Mouse (Mus musculus): ENCODE results near the gene Etv6.

The Etv6 gene

DNA sequence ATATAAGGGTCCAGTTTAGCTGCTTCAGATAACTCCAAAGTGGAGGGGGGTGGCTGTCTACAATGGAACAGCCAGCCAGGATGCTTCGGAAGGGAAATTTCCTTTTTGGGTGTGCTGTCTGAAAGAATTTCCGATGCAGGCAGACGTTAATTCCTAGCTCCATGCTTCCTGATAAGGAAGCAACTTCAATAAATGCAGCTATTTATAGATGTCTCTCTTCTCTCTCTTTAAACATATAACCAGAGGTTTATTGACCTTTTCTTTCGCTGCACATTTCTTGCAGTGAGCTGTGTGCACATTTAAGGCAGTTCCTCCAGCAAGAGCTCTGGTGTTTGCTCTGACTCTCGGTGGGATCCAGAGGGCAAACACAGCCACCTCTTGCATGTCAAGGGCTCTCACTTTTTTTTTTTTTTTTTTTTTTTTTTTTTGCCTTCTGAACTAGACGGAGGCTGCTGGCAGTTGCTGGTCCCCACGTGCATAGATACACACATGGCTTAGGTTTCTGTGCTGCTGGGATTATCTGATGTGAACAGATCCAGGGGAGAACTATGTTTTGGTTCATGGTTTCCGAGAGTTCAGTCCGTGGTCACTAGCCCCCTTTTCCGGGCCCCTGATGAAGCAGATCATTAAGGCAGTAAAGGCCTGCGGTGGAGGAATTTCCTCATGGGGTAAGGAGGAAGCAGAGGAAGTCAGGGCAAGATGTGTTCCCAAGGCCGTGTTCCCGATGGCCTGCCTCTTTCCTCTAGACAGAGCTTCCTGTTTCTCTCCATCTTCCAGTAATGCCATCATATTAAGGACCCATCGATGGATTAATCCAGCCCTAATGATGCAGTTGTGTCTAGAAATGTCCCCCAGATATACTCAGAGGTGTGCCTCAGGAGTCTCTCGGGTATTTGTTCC lies 109.0 kb downstream of the Etv6 start:
- TF ChIP-seq NANOG (IDR thresholded peaks at IDR 0.05; ENCODE audit: borderline replicate concordance, low read length) = no peak
- TF ChIP-seq CTCF (conservative IDR thresholded peaks at IDR 0.05; ENCODE audit: low read length) = no peak
- no peak for TF ChIP-seq POU5F1 (IDR thresholded peaks at IDR 0.05; ENCODE audit: borderline replicate concordance, low read length)
- Histone ChIP-seq H3K27me3 (ENCODE audit: insufficient read depth, low read length) (no peaks in the 10 kb centered on the region), H3K4me1 (replicated peaks; ENCODE audit: low read depth, low read length) (peaks cover 14% of the 10 kb centered on the region), H3K9me3 (ENCODE audit: low read length) (no peaks in the 10 kb centered on the region), H3K4me3 (replicated peaks; ENCODE audit: low read length) (no peak overlapping the region), H3K36me3 (ENCODE audit: insufficient read depth, low read length) (no peaks in the 10 kb centered on the region)

DNA sequence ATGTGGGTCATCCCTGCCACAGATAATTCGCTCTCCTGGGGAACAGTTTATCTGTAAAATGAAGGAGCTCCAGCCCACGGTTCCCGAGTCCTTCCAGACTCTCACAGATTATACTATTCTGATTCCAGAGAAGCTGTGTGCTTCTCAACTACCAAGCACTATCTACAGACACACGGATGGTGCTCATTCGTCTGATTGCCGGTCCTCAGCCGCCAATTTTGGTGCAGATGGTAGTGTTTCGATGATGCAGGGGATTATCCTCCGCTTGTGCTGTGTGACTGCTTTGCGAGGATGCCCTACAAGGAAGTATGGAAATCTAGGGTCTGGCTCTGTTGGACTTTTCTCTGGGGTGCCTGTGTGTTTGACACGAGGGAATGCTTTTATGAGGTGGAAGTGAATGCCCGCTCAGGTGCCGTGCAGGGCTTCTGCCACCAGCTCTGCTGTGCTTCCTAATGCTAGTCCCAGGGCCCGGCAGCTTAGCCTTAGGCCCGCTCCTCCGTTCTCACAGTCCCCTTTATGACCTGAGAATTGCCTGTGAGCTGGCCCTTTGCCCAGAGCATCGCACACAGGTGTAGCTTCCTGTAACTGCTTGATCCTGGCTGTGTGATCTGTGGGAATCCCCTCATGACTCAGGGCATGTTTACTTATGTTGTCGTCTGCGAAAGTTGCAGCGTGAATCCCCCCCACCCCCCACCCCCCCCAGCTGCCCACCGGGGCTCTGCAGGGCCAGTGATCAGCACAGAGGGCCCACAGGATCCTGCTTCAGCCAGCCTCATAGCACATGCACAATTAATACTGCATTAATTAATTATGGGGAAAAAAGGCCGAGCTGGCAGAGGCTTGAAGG lies 112.3 kb downstream of the Etv6 start:
- Histone ChIP-seq H3K27me3 (ENCODE audit: insufficient read depth, low read length) (no peaks in the 10 kb centered on the region), H3K4me3 (replicated peaks; ENCODE audit: low read length) (no peak overlapping the region), H3K36me3 (ENCODE audit: insufficient read depth, low read length) (no peaks in the 10 kb centered on the region), H3K4me1 (replicated peaks; ENCODE audit: low read depth, low read length) (0 out of 2 replicates have a peak, but pooled peaks cover 2% of the 10 kb centered on the region), H3K9me3 (ENCODE audit: low read length) (no peaks in the 10 kb centered on the region)
- TF ChIP-seq POU5F1 (IDR thresholded peaks at IDR 0.05; ENCODE audit: borderline replicate concordance, low read length) (no peak), CTCF (conservative IDR thresholded peaks at IDR 0.05; ENCODE audit: low read length) (no peak), NANOG (IDR thresholded peaks at IDR 0.05; ENCODE audit: borderline replicate concordance, low read length) (no peak)

GRCm38 (mm10) chr6:134148443-134148942 lies 113.0 kb downstream of the Etv6 start:
- 0 out of 2 replicates have a peak, but pooled peaks cover 2% of the 10 kb centered on the region for H3K4me1 ChIP-seq (replicated peaks; ENCODE audit: low read depth, low read length)

DNA sequence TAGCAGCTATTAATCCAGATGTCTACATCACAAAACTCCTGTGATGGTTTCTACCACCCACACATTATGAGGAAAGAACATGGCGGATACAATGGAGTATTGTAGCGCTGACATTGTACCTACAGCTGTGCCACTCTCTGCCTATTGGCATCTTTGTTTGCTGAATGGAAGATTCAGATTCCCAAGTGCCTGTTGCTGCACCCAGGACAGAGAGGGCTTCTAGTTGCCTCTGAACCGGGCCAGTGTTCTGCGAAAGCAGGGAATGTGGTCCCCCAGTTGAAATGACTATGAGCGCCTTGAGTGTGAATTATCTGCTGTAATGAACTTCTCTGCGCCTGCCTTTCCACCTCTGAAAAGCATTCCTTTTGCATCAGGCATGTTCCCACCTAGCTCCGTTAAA lies 114.1 kb downstream of the Etv6 start:
- H3K36me3 ChIP-seq (ENCODE audit: insufficient read depth, low read length) = no peaks in the 10 kb centered on the region
- 0 out of 2 replicates have a peak, but pooled peaks cover 2% of the 10 kb centered on the region for H3K4me1 ChIP-seq (replicated peaks; ENCODE audit: low read depth, low read length)
- H3K9me3 ChIP-seq (ENCODE audit: low read length) = no peaks in the 10 kb centered on the region
- TF ChIP-seq NANOG (IDR thresholded peaks at IDR 0.05; ENCODE audit: borderline replicate concordance, low read length) (no peak), CTCF (conservative IDR thresholded peaks at IDR 0.05; ENCODE audit: low read length) (no peak), POU5F1 (IDR thresholded peaks at IDR 0.05; ENCODE audit: borderline replicate concordance, low read length) (no peak)
- H3K4me3 ChIP-seq (replicated peaks; ENCODE audit: low read length) = no peak overlapping the region
- no peaks in the 10 kb centered on the region for H3K27me3 ChIP-seq (ENCODE audit: insufficient read depth, low read length)

More at GRCm38 (mm10) chr6:134148443-134148942, 113.0 kb downstream of the Etv6 start:
- Histone ChIP-seq H3K36me3 (ENCODE audit: insufficient read depth, low read length) (no peaks in the 10 kb centered on the region), H3K4me3 (replicated peaks; ENCODE audit: low read length) (no peak overlapping the region), H3K9me3 (ENCODE audit: low read length) (no peaks in the 10 kb centered on the region), H3K27me3 (ENCODE audit: insufficient read depth, low read length) (no peaks in the 10 kb centered on the region)
- no peak for TF ChIP-seq NANOG (IDR thresholded peaks at IDR 0.05; ENCODE audit: borderline replicate concordance, low read length)
- TF ChIP-seq CTCF (conservative IDR thresholded peaks at IDR 0.05; ENCODE audit: low read length) = no peak
- TF ChIP-seq POU5F1 (IDR thresholded peaks at IDR 0.05; ENCODE audit: borderline replicate concordance, low read length) = no peak

- TF ChIP-seq POU5F1 (IDR thresholded peaks at IDR 0.05; ENCODE audit: borderline replicate concordance, low read length) (no peak), CTCF (conservative IDR thresholded peaks at IDR 0.05; ENCODE audit: low read length) (no peak), NANOG (IDR thresholded peaks at IDR 0.05; ENCODE audit: borderline replicate concordance, low read length) (no peak)
- Histone ChIP-seq H3K4me1 (replicated peaks; ENCODE audit: low read depth, low read length) (0 out of 2 replicates have a peak, but pooled peaks cover 2% of the 10 kb centered on the region), H3K36me3 (ENCODE audit: insufficient read depth, low read length) (no peaks in the 10 kb centered on the region), H3K4me3 (replicated peaks; ENCODE audit: low read length) (no peak overlapping the region), H3K27me3 (ENCODE audit: insufficient read depth, low read length) (no peaks in the 10 kb centered on the region), H3K9me3 (ENCODE audit: low read length) (no peaks in the 10 kb centered on the region)
Measured at GRCm38 (mm10) chr6:134151022-134151680, 115.7 kb downstream of the Etv6 start.

DNA sequence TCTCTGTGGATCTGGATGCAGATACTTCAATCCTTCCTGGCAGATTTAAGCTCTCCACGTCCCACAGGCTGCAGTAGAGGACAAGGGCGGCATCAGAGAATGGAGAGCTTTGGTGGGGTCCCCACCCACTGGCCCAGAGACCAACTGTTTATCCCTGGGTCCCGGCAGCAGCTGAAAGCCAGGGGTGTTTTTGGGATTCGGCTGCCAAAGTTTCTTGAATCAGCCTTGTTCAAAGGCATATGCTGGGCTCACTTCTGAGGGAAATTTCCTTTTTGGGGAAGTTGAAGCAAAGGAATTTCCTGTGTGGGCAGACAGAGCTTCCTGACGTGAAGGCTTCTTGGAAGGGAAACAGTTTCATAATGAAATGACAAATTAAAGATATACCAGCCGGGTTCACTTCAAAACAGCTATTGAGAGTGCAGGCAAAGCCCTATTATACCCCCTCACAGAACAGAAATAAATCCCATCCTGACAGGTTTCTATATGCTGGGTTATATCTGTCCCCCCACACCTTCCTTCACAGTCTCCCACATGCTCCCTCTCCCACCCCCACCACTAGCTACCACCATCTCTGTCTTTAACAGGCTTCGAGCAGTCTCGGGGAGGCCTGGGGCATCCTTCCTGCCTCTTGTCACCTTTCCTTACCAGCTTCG lies 116.5 kb downstream of the Etv6 start:
- H3K4me3 ChIP-seq (replicated peaks; ENCODE audit: low read length) = no peak overlapping the region

GRCm38 (mm10) chr6:134152539-134152938 lies 117.0 kb downstream of the Etv6 start:
- H3K4me3 ChIP-seq (replicated peaks; ENCODE audit: low read length) = no peak overlapping the region
- no peaks in the 10 kb centered on the region for H3K9me3 ChIP-seq (ENCODE audit: low read length)
- no peaks in the 10 kb centered on the region for H3K36me3 ChIP-seq (ENCODE audit: insufficient read depth, low read length)
- TF ChIP-seq CTCF (conservative IDR thresholded peaks at IDR 0.05; ENCODE audit: low read length) = no peak
- TF ChIP-seq POU5F1 (IDR thresholded peaks at IDR 0.05; ENCODE audit: borderline replicate concordance, low read length) = no peak
- no peak for TF ChIP-seq NANOG (IDR thresholded peaks at IDR 0.05; ENCODE audit: borderline replicate concordance, low read length)
- 0 out of 2 replicates have a peak, but pooled peaks cover 2% of the 10 kb centered on the region for H3K4me1 ChIP-seq (replicated peaks; ENCODE audit: low read depth, low read length)
- H3K27me3 ChIP-seq (ENCODE audit: insufficient read depth, low read length) = no peaks in the 10 kb centered on the region

More for the DNA sequence above, 116.5 kb downstream of the Etv6 start:
- Histone ChIP-seq H3K4me1 (replicated peaks; ENCODE audit: low read depth, low read length) (0 out of 2 replicates have a peak, but pooled peaks cover 2% of the 10 kb centered on the region), H3K36me3 (ENCODE audit: insufficient read depth, low read length) (no peaks in the 10 kb centered on the region), H3K9me3 (ENCODE audit: low read length) (no peaks in the 10 kb centered on the region), H3K27me3 (ENCODE audit: insufficient read depth, low read length) (no peaks in the 10 kb centered on the region)
- TF ChIP-seq NANOG (IDR thresholded peaks at IDR 0.05; ENCODE audit: borderline replicate concordance, low read length) = no peak
- no peak for TF ChIP-seq POU5F1 (IDR thresholded peaks at IDR 0.05; ENCODE audit: borderline replicate concordance, low read length)
- no peak for TF ChIP-seq CTCF (conservative IDR thresholded peaks at IDR 0.05; ENCODE audit: low read length)
